ENCODE assay signal across 13 mouse cellular contexts in genomic region chr16:67346621-67347290, GRCm38 (mm10).
DNase-seq lines count a peak whose midpoint lies in the region; ATAC-seq and TF ChIP-seq lines count a peak whose summit lies in the region.
"Had no signal": no experiment of that assay in that cellular context is flagged by ENCODE, and none has a peak within 500 bp of the region (broad histone marks: within the 10 kb centered on the region; RNA-seq: fewer than 3 reads in every experiment).

No protein-coding gene starts in this region.

- H3K36me3 ChIP-seq in hindbrain, embryonic 13.5 days, result no peaks in the 10 kb centered on the region
- no peaks in the 10 kb centered on the region for H3K36me3 ChIP-seq in hindbrain, embryonic 14.5 days (replicated peaks; ENCODE audit: control insufficient read depth, insufficient read depth)
- H3K36me3 ChIP-seq in midbrain, postnatal 0 days (ENCODE audit: insufficient read depth, low read length), result no peaks in the 10 kb centered on the region
- H3K36me3 ChIP-seq in midbrain, embryonic 10.5 days, result no peaks in the 10 kb centered on the region
- H3K36me3 ChIP-seq in heart, embryonic 11.5 days (ENCODE audit: control insufficient read depth, insufficient read depth, low read length), result no peaks in the 10 kb centered on the region
- H3K36me3 ChIP-seq: embryonic facial prominence, embryonic 15.5 days; limb, embryonic 15.5 days had no signal

- H3K4me2 ChIP-seq in hindbrain, embryonic 13.5 days, result no peak overlapping the region
- H3K4me2 ChIP-seq in hindbrain, embryonic 14.5 days (replicated peaks), result no peak overlapping the region
- no peak overlapping the region for H3K4me2 ChIP-seq in midbrain, postnatal 0 days (ENCODE audit: low read depth, low read length, poor library complexity, severe bottlenecking)
- no peak overlapping the region for H3K4me2 ChIP-seq in heart, embryonic 11.5 days
- H3K4me2 ChIP-seq: embryonic facial prominence, embryonic 15.5 days; limb, embryonic 15.5 days had no signal

- WGBS in hindbrain, embryonic 13.5 days, result 63% methylated on average over 10 of the region's 10 CpGs
- 66% methylated on average over 10 of the region's 10 CpGs for WGBS in hindbrain, embryonic 14.5 days
- 54% methylated on average over 10 of the region's 10 CpGs for WGBS in midbrain, postnatal 0 days
- 74% methylated on average over 10 of the region's 10 CpGs for WGBS in midbrain, embryonic 10.5 days
- 64% methylated on average over 10 of the region's 10 CpGs for WGBS in heart, embryonic 11.5 days (ENCODE audit: insufficient replicate concordance)

- DNase-seq in hindbrain, embryonic 14.5 days (ENCODE audit: low spot score), result no peak
- peak; percentile 5 for DNase-seq in midbrain, postnatal 0 days (ENCODE audit: low spot score)
- no peak for DNase-seq in midbrain, embryonic 10.5 days (ENCODE audit: low spot score)
- peak; percentile 61 for DNase-seq in cerebellum, adult 9-10 months
- no peak for DNase-seq in spleen, postnatal 36 days (ENCODE audit: low spot score in 2 of 2)
- DNase-seq: adrenal gland, postnatal 10 days; gastrocnemius, postnatal 25 days; lung, adult 18-20 months had no signal

- no peak for TF ChIP-seq CTCF in midbrain, postnatal 0 days (IDR thresholded peaks at IDR 0.05)

- no peak overlapping the region for H3K4me3 ChIP-seq in hindbrain, embryonic 13.5 days
- no peak overlapping the region for H3K4me3 ChIP-seq in hindbrain, embryonic 14.5 days (replicated peaks; ENCODE audit: low read length)
- H3K4me3 ChIP-seq in midbrain, postnatal 0 days (ENCODE audit: low read depth, low read length), result no peak overlapping the region
- H3K4me3 ChIP-seq in midbrain, embryonic 10.5 days, result no peak overlapping the region
- no peak overlapping the region for H3K4me3 ChIP-seq in heart, embryonic 11.5 days (ENCODE audit: low read depth, low read length)
- H3K4me3 ChIP-seq: embryonic facial prominence, embryonic 15.5 days; limb, embryonic 15.5 days had no signal

- H3K4me1 ChIP-seq in hindbrain, embryonic 13.5 days (replicated peaks), result no peaks in the 10 kb centered on the region
- no peaks in the 10 kb centered on the region for H3K4me1 ChIP-seq in hindbrain, embryonic 14.5 days (replicated peaks; ENCODE audit: control insufficient read depth, insufficient read depth, low read length)
- no peaks in the 10 kb centered on the region; the same call in 1 of the 2 replicates for H3K4me1 ChIP-seq in midbrain, postnatal 0 days (ENCODE audit: insufficient read depth, low read length)
- H3K4me1 ChIP-seq in midbrain, embryonic 10.5 days, result no peaks in the 10 kb centered on the region
- H3K4me1 ChIP-seq in heart, embryonic 11.5 days (ENCODE audit: control insufficient read depth, insufficient read depth, low read length), result no peaks in the 10 kb centered on the region
- H3K4me1 ChIP-seq: embryonic facial prominence, embryonic 15.5 days; limb, embryonic 15.5 days had no signal

- H3K27ac ChIP-seq in hindbrain, embryonic 13.5 days, result peak overlapping the region; percentile 30; the same call in 1 of the 2 replicates
- no peak overlapping the region for H3K27ac ChIP-seq in hindbrain, embryonic 14.5 days
- no peak overlapping the region for H3K27ac ChIP-seq in midbrain, postnatal 0 days (ENCODE audit: low read depth, low read length)
- no peak overlapping the region for H3K27ac ChIP-seq in midbrain, embryonic 10.5 days (replicated peaks)
- H3K27ac ChIP-seq in heart, embryonic 11.5 days (ENCODE audit: low read depth, low read length), result no peak overlapping the region
- H3K27ac ChIP-seq: embryonic facial prominence, embryonic 15.5 days; limb, embryonic 15.5 days had no signal

- H3K9me3 ChIP-seq in hindbrain, embryonic 13.5 days, result no peaks in the 10 kb centered on the region
- no peaks in the 10 kb centered on the region for H3K9me3 ChIP-seq in hindbrain, embryonic 14.5 days (ENCODE audit: control insufficient read depth, low read length)
- H3K9me3 ChIP-seq in midbrain, postnatal 0 days (ENCODE audit: low read length), result no peaks in the 10 kb centered on the region
- no peaks in the 10 kb centered on the region for H3K9me3 ChIP-seq in midbrain, embryonic 10.5 days (replicated peaks)
- no peaks in the 10 kb centered on the region for H3K9me3 ChIP-seq in heart, embryonic 11.5 days (replicated peaks; ENCODE audit: control insufficient read depth, low read length)
- H3K9me3 ChIP-seq: embryonic facial prominence, embryonic 15.5 days; limb, embryonic 15.5 days had no signal

- H3K27me3 ChIP-seq in hindbrain, embryonic 13.5 days, result no peaks in the 10 kb centered on the region
- no peaks in the 10 kb centered on the region for H3K27me3 ChIP-seq in hindbrain, embryonic 14.5 days (ENCODE audit: control insufficient read depth, insufficient read depth, low read length)
- H3K27me3 ChIP-seq in midbrain, postnatal 0 days (ENCODE audit: insufficient read depth, low read length), result no peaks in the 10 kb centered on the region
- H3K27me3 ChIP-seq in midbrain, embryonic 10.5 days (ENCODE audit: low read depth, poor library complexity, severe bottlenecking), result no peaks in the 10 kb centered on the region
- H3K27me3 ChIP-seq in heart, embryonic 11.5 days (ENCODE audit: control insufficient read depth, insufficient read depth, low read length), result no peaks in the 10 kb centered on the region
- H3K27me3 ChIP-seq: embryonic facial prominence, embryonic 15.5 days; limb, embryonic 15.5 days had no signal

- H3K9ac ChIP-seq in hindbrain, embryonic 13.5 days, result no peak overlapping the region
- H3K9ac ChIP-seq in hindbrain, embryonic 14.5 days, result no peak overlapping the region
- H3K9ac ChIP-seq in midbrain, postnatal 0 days (replicated peaks; ENCODE audit: low read length, poor library complexity, severe bottlenecking), result no peak overlapping the region
- no peak overlapping the region for H3K9ac ChIP-seq in heart, embryonic 11.5 days (ENCODE audit: low read depth, low read length)
- H3K9ac ChIP-seq: embryonic facial prominence, embryonic 15.5 days; limb, embryonic 15.5 days had no signal

- ATAC-seq in hindbrain, embryonic 13.5 days (ENCODE audit: low FRiP score), result no peak
- ATAC-seq in hindbrain, embryonic 14.5 days (ENCODE audit: low FRiP score), result no peak
- ATAC-seq in midbrain, postnatal 0 days (ENCODE audit: low FRiP score), result no peak
- ATAC-seq in heart, embryonic 11.5 days (replicated peaks; ENCODE audit: insufficient number of reproducible peaks, low FRiP score, low TSS enrichment), result no peak
- ATAC-seq: hindbrain, embryonic 16.5 days had no signal

Comparison
In these comparisons a context has a peak if more than half of its experiments do, and no peak if none do; other contexts are left out.
1. DNase-seq: peak in midbrain, postnatal 0 days (single experiment) and cerebellum, adult 9-10 months (single experiment); none in hindbrain, embryonic 14.5 days (single experiment), midbrain, embryonic 10.5 days (single experiment) and spleen, postnatal 36 days (0 of 2).